Mouse (Mus musculus): ENCODE results near the gene Trpm1.

The Trpm1 gene

GRCm38 (mm10) chr7:64163086-64163485 is 9.5 kb downstream of the Trpm1 start:
- in situ Hi-C loops (cut with MboI, MseI) = loop anchor here (25.0 kb wide), 1 partner anchor 574 kb away; no protein-coding TSS in a partner anchor

- in situ Hi-C loops (cut with MboI, MseI) = loop anchor here (25.0 kb wide), 1 partner anchor 573 kb away; no protein-coding TSS in a partner anchor
These were observed 10.3 kb downstream of the Trpm1 start for GRCm38 (mm10) chr7:64163890-64164289.

GRCm38 (mm10) chr7:64164997-64165396 is 11.4 kb downstream of the Trpm1 start:
- in situ Hi-C loops (cut with MboI, MseI) = loop anchor here (25.0 kb wide), 1 partner anchor 572 kb away; no protein-coding TSS in a partner anchor

GRCm38 (mm10) chr7:64166025-64166424 is 12.4 kb downstream of the Trpm1 start:
- in situ Hi-C loops (cut with MboI, MseI) = loop anchor here (25.0 kb wide), 1 partner anchor 571 kb away; no protein-coding TSS in a partner anchor

GRCm38 (mm10) chr7:64166724-64167123 is 13.1 kb downstream of the Trpm1 start:
- in situ Hi-C loops (cut with MboI, MseI) = loop anchor here (25.0 kb wide), 1 partner anchor 571 kb away; no protein-coding TSS in a partner anchor

- in situ Hi-C loops (cut with MboI, MseI) = loop anchor here (25.0 kb wide), 1 partner anchor 1242 kb away; no protein-coding TSS in a partner anchor
These were observed 25.7 kb downstream of the Trpm1 start for GRCm38 (mm10) chr7:64179310-64179709.

GRCm38 (mm10) chr7:64185203-64185931 is 31.7 kb downstream of the Trpm1 start:
- in situ Hi-C loops (cut with MboI, MseI) = loop anchor here (25.0 kb wide), 1 partner anchor 1248 kb away; no protein-coding TSS in a partner anchor

- in situ Hi-C loops (cut with MboI, MseI) = loop anchor here (25.0 kb wide), 1 partner anchor 1249 kb away; no protein-coding TSS in a partner anchor
These were observed 32.3 kb downstream of the Trpm1 start for GRCm38 (mm10) chr7:64185932-64186312.

- in situ Hi-C loops (cut with MboI, MseI) = loop anchor here (25.0 kb wide), 1 partner anchor 1255 kb away; no protein-coding TSS in a partner anchor
These were observed 38.8 kb downstream of the Trpm1 start for GRCm38 (mm10) chr7:64192261-64192943.

- in situ Hi-C loops (cut with MboI, MseI) = loop anchor here (25.0 kb wide), 1 partner anchor 1256 kb away; no protein-coding TSS in a partner anchor
These were observed 39.8 kb downstream of the Trpm1 start for GRCm38 (mm10) chr7:64193476-64193875.

- in situ Hi-C loops (cut with MboI, MseI) = loop anchor here (25.0 kb wide), 1 partner anchor 1259 kb away; no protein-coding TSS in a partner anchor
These were observed 42.5 kb downstream of the Trpm1 start for GRCm38 (mm10) chr7:64196114-64196513.

- in situ Hi-C loops (cut with MboI, MseI) = no loop called here
These were observed 55.1 kb downstream of the Trpm1 start for GRCm38 (mm10) chr7:64208700-64209099.

GRCm38 (mm10) chr7:64212870-64213269 is 59.2 kb downstream of the Trpm1 start:
- in situ Hi-C loops (cut with MboI, MseI) = no loop called here

GRCm38 (mm10) chr7:64214066-64214465 is 60.4 kb downstream of the Trpm1 start:
- in situ Hi-C loops (cut with MboI, MseI) = no loop called here

- in situ Hi-C loops (cut with MboI, MseI) = no loop called here
These were observed 62.0 kb downstream of the Trpm1 start for GRCm38 (mm10) chr7:64215613-64216012.

GRCm38 (mm10) chr7:64217428-64217827 is 63.8 kb downstream of the Trpm1 start:
- in situ Hi-C loops (cut with MboI, MseI) = no loop called here

GRCm38 (mm10) chr7:64219765-64220164 is 66.1 kb downstream of the Trpm1 start:
- in situ Hi-C loops (cut with MboI, MseI) = no loop called here

- in situ Hi-C loops (cut with MboI, MseI) = no loop called here
These were observed 69.6 kb downstream of the Trpm1 start for GRCm38 (mm10) chr7:64223215-64223614.

- in situ Hi-C loops (cut with MboI, MseI) = no loop called here
These were observed 72.9 kb downstream of the Trpm1 start for GRCm38 (mm10) chr7:64226339-64227194.

GRCm38 (mm10) chr7:64227586-64227985 is 74.0 kb downstream of the Trpm1 start:
- in situ Hi-C loops (cut with MboI, MseI) = no loop called here

- in situ Hi-C loops (cut with MboI, MseI) = no loop called here
These were observed 74.7 kb downstream of the Trpm1 start for GRCm38 (mm10) chr7:64228300-64228699.

All from T-helper 1 cell (primary cell).